ENCODE assay signal across 41 mouse cellular contexts in genomic region chr16:36474849-36475248, GRCm38 (mm10). TPM values are rescaled to one million over a fixed set of nuclear protein-coding genes. Genes with fewer than 3 reads are reported as not detected.
"Had no signal": no experiment of that assay in that cellular context is flagged by ENCODE, and none has a peak within 500 bp of the region (broad histone marks: within the 10 kb centered on the region; RNA-seq: fewer than 3 reads in every experiment).

No protein-coding gene starts in this region.

- H3K27me3 ChIP-seq: limb, embryonic 12.5 days; limb, embryonic 13.5 days; limb, embryonic 15.5 days; liver, embryonic 13.5 days; liver, embryonic 15.5 days; lung, embryonic 15.5 days; neural tube, embryonic 12.5 days had no signal

- H3K27ac ChIP-seq: limb, embryonic 10.5 days; limb, embryonic 12.5 days; limb, embryonic 13.5 days; limb, embryonic 15.5 days; liver, embryonic 12.5 days; liver, embryonic 13.5 days; liver, embryonic 14.5 days; liver, embryonic 15.5 days; lung, embryonic 15.5 days; macrophage; midbrain, embryonic 10.5 days; midbrain, embryonic 12.5 days; midbrain, embryonic 13.5 days; neural tube, embryonic 12.5 days had no signal

- H3K4me1 ChIP-seq: limb, embryonic 10.5 days; limb, embryonic 12.5 days; limb, embryonic 13.5 days; limb, embryonic 15.5 days; liver, embryonic 12.5 days; liver, embryonic 13.5 days; liver, embryonic 15.5 days; lung, embryonic 15.5 days; midbrain, embryonic 12.5 days; neural tube, embryonic 12.5 days had no signal

- DNase-seq: left cerebral cortex, postnatal 4 days; liver; liver, embryonic 13.5 days; liver, postnatal 0 days; lung, adult 18-20 months; lung, adult 2 months; lung, embryonic 14.5 days; lung, postnatal 10 days; lung, postnatal 14 days; lung, postnatal 36 days; lung, postnatal 4 days; midbrain, embryonic 14.5 days had no signal

- H3K4me3 ChIP-seq: limb, embryonic 10.5 days; limb, embryonic 12.5 days; limb, embryonic 13.5 days; limb, embryonic 15.5 days; liver, embryonic 12.5 days; liver, embryonic 13.5 days; liver, embryonic 15.5 days; lung, embryonic 15.5 days; megakaryocyte, embryonic 14.5 days; midbrain, embryonic 10.5 days; midbrain, embryonic 12.5 days; midbrain, embryonic 13.5 days; myocyte; neural tube, embryonic 12.5 days had no signal

- ATAC-seq: liver, embryonic 12.5 days; liver, postnatal 0 days; lung, postnatal 0 days; midbrain, embryonic 13.5 days; midbrain, embryonic 16.5 days had no signal

- H3K9me3 ChIP-seq: limb, embryonic 10.5 days; limb, embryonic 12.5 days; limb, embryonic 13.5 days; limb, embryonic 15.5 days; liver, embryonic 12.5 days; liver, embryonic 13.5 days; liver, embryonic 15.5 days; lung, embryonic 15.5 days; midbrain, embryonic 10.5 days; midbrain, embryonic 12.5 days; midbrain, embryonic 13.5 days; neural tube, embryonic 12.5 days had no signal

- H3K4me2 ChIP-seq: limb, embryonic 12.5 days; limb, embryonic 13.5 days; limb, embryonic 15.5 days; liver, embryonic 11.5 days; liver, embryonic 12.5 days; liver, embryonic 13.5 days; liver, embryonic 15.5 days; lung, embryonic 14.5 days; lung, embryonic 15.5 days; midbrain, embryonic 12.5 days; midbrain, embryonic 13.5 days; neural tube, embryonic 12.5 days had no signal

- H3K9ac ChIP-seq: limb, embryonic 12.5 days; limb, embryonic 13.5 days; limb, embryonic 15.5 days; liver, embryonic 12.5 days; liver, embryonic 13.5 days; liver, embryonic 14.5 days; liver, embryonic 15.5 days; liver, postnatal 0 days; lung, embryonic 14.5 days; lung, embryonic 15.5 days; midbrain, embryonic 12.5 days; midbrain, embryonic 13.5 days; neural tube, embryonic 12.5 days had no signal

- H3K36me3 ChIP-seq: limb, embryonic 10.5 days; limb, embryonic 12.5 days; limb, embryonic 13.5 days; limb, embryonic 15.5 days; liver, embryonic 12.5 days; liver, embryonic 13.5 days; liver, embryonic 15.5 days; lung, embryonic 15.5 days; midbrain, embryonic 10.5 days; midbrain, embryonic 12.5 days; midbrain, embryonic 13.5 days; neural tube, embryonic 12.5 days had no signal

RNA-seq across cellular contexts. Expression of gene Stfa3, which starts 19.7 kb away (rescaled TPM):
- total RNA-seq: left cerebral cortex, adult 8-10 months; left cerebral cortex, postnatal 10 days; left cerebral cortex, postnatal 14 days; left cerebral cortex, postnatal 25 days; left cerebral cortex, postnatal 36 days; left cerebral cortex, postnatal 4 days; liver, adult 2 months; megakaryocyte-erythroid progenitor cell, adult 5-6 weeks; monocyte, adult 5-6 weeks had no signal
- polyA plus RNA-seq: limb, embryonic 10.5 days; limb, embryonic 11.5 days; liver, adult 2 months; lung, adult 2 months; lung, embryonic 14.5 days; macrophage; midbrain, embryonic 10.5 days; midbrain, embryonic 13.5 days; midbrain, embryonic 14.5 days; midbrain, postnatal 0 days; myocyte; neural tube, embryonic 11.5 days had no signal
